In the genomic region with DNA sequence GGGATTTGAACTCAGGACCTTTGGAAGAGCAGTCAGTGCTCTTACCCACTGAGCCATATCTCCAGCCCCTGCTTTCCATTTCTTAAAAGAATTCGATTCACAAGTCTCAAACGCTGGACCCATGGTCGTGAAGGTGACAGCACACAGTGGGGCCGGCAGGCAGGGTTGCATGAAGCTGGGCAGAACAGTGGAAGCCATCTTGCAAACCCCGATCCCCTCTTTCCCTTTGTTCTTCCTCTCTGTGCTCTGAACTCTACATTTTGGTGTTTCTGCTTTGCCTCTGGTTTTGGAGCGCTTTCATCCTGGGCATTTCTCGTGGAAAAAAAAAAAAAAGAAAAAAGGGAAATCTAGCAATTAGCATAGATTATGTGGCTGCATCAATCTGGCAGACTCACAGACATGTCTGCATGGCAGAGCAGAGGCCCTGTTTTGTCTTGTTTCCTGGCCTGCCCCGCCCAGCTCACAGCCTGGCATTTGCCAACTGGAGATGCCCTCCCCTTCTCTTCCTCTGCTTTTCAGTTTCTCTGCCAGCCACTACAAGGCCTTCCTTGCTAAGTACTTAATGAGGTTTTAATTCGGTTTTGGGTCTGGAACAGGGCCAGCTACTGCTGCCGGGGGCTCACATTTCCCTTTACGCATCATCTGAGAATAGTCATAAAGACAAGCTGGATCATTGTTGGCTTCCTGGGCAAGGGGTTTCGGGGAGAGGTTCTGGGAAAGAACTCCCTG, we compare ENCODE assay signal across 9 mouse cellular contexts. TPM values are rescaled to one million over a fixed set of nuclear protein-coding genes. Genes with fewer than 3 reads are reported as not detected.
DNase-seq lines count a peak whose midpoint lies in the region; ATAC-seq and TF ChIP-seq lines count a peak whose summit lies in the region.
"Had no signal": no experiment of that assay in that cellular context is flagged by ENCODE, and none has a peak within 500 bp of the region (broad histone marks: within the 10 kb centered on the region; RNA-seq: fewer than 3 reads in every experiment).

No protein-coding gene starts in this region.

- no peak for TF ChIP-seq CTCF in heart, adult 2 months (IDR thresholded peaks at IDR 0.05)
- no peak for TF ChIP-seq CTCF in stomach, postnatal 0 days (IDR thresholded peaks at IDR 0.05; ENCODE audit: low read depth)

- H3K79me2 ChIP-seq in heart, adult 2 months (replicated peaks; ENCODE audit: control insufficient read depth, insufficient read depth, low read length) = no peaks in the 10 kb centered on the region

- H3K4me3 ChIP-seq in heart, embryonic 13.5 days = no peak overlapping the region
- H3K4me3 ChIP-seq in heart, adult 2 months = no peak overlapping the region
- no peak overlapping the region for H3K4me3 ChIP-seq in hindbrain, embryonic 16.5 days (ENCODE audit: low read length)
- no peak overlapping the region for H3K4me3 ChIP-seq in stomach, postnatal 0 days (ENCODE audit: low read depth, low read length)

- H3K4me1 ChIP-seq in heart, embryonic 13.5 days = peaks cover 26% of the 10 kb centered on the region
- H3K4me1 ChIP-seq in heart, adult 2 months (ENCODE audit: control insufficient read depth, insufficient read depth, low read length) = peaks cover 3% of the 10 kb centered on the region; the same call in 1 of the 2 replicates
- H3K4me1 ChIP-seq in hindbrain, embryonic 16.5 days (ENCODE audit: control insufficient read depth, insufficient read depth, low read depth, low read length) = peaks cover 18% of the 10 kb centered on the region
- no peaks in the 10 kb centered on the region for H3K4me1 ChIP-seq in stomach, postnatal 0 days (replicated peaks; ENCODE audit: control insufficient read depth, insufficient read depth)

- peak overlapping the region; percentile 41; the same call in 1 of the 2 replicates for H3K27ac ChIP-seq in heart, embryonic 13.5 days (replicated peaks)
- no peak overlapping the region for H3K27ac ChIP-seq in heart, adult 2 months
- H3K27ac ChIP-seq in hindbrain, embryonic 16.5 days (ENCODE audit: low read depth, low read length) = peak overlapping the region; percentile 13
- H3K27ac ChIP-seq in stomach, postnatal 0 days (replicated peaks) = no peak overlapping the region

- ATAC-seq in heart, embryonic 13.5 days (ENCODE audit: extremely low read depth, insufficient number of reproducible peaks, low FRiP score, low TSS enrichment) = no peak
- ATAC-seq in hindbrain, embryonic 16.5 days = peak; percentile 85
- peak; percentile 51; the same call in 1 of the 2 replicates for ATAC-seq in stomach, postnatal 0 days (ENCODE audit: low FRiP score, low TSS enrichment)

- no peak overlapping the region for H3K9ac ChIP-seq in heart, embryonic 13.5 days
- no peak overlapping the region for H3K9ac ChIP-seq in heart, adult 2 months (ENCODE audit: low read depth, low read length)
- H3K9ac ChIP-seq in hindbrain, embryonic 16.5 days (ENCODE audit: low read depth, low read length) = no peak overlapping the region
- H3K9ac ChIP-seq in stomach, postnatal 0 days (ENCODE audit: low read length) = no peak overlapping the region

- TF ChIP-seq EP300 in heart, adult 2 months (IDR thresholded peaks at IDR 0.05; ENCODE audit: insufficient read depth, low read depth, low read length) = no peak
- peak; percentile 45 for TF ChIP-seq EP300 in stomach, postnatal 0 days (optimal IDR thresholded peaks at IDR 0.05)

- WGBS in heart, embryonic 13.5 days = 65% methylated on average over 12 of the region's 12 CpGs
- WGBS in heart, adult 2 months = 67% methylated on average over 12 of the region's 12 CpGs
- 42% methylated on average over 12 of the region's 12 CpGs for WGBS in hindbrain, embryonic 16.5 days
- 66% methylated on average over 12 of the region's 12 CpGs for WGBS in stomach, postnatal 0 days

- TF ChIP-seq POLR2A in heart, adult 2 months (IDR thresholded peaks at IDR 0.05; ENCODE audit: insufficient read depth, low read depth, low read length) = no peak

- peaks cover 9% of the 10 kb centered on the region for H3K36me3 ChIP-seq in heart, embryonic 13.5 days
- H3K36me3 ChIP-seq in heart, adult 2 months (ENCODE audit: control insufficient read depth, insufficient read depth, low read length) = no peaks in the 10 kb centered on the region; the same call in 1 of the 2 replicates
- H3K36me3 ChIP-seq in hindbrain, embryonic 16.5 days (ENCODE audit: control insufficient read depth, insufficient read depth, low read length) = 0 out of 2 replicates have a peak, but pooled peaks cover 4% of the 10 kb centered on the region
- H3K36me3 ChIP-seq in stomach, postnatal 0 days (ENCODE audit: control insufficient read depth, insufficient read depth, low read length) = 0 out of 2 replicates have a peak, but pooled peaks cover 2% of the 10 kb centered on the region

- no peak for DNase-seq in heart, adult 2 months
- DNase-seq in right cerebral cortex, postnatal 10 days (ENCODE audit: low spot score in 2 of 2) = peak; percentile 66 to 78
- no peak for DNase-seq in right cerebral cortex, postnatal 25 days
- DNase-seq in stomach, postnatal 0 days (ENCODE audit: low spot score) = peak; percentile 34
- DNase-seq in right cerebral cortex, postnatal 14 days = no peak
- DNase-seq in embryo, embryonic 10.5 days (ENCODE audit: low spot score) = no peak

- no peak overlapping the region for H3K4me2 ChIP-seq in heart, embryonic 13.5 days
- H3K4me2 ChIP-seq in hindbrain, embryonic 16.5 days (ENCODE audit: low read length) = no peak overlapping the region
- H3K4me2 ChIP-seq in stomach, postnatal 0 days (replicated peaks; ENCODE audit: low read depth) = no peak overlapping the region

- no peaks in the 10 kb centered on the region for H3K9me3 ChIP-seq in heart, embryonic 13.5 days
- no peaks in the 10 kb centered on the region for H3K9me3 ChIP-seq in hindbrain, embryonic 16.5 days (ENCODE audit: control insufficient read depth, low read length)
- no peaks in the 10 kb centered on the region for H3K9me3 ChIP-seq in stomach, postnatal 0 days (ENCODE audit: control insufficient read depth, low read length)

- H3K27me3 ChIP-seq in heart, embryonic 13.5 days (replicated peaks) = no peaks in the 10 kb centered on the region
- H3K27me3 ChIP-seq in heart, adult 2 months (ENCODE audit: control insufficient read depth, insufficient read depth, low read length) = no peaks in the 10 kb centered on the region
- H3K27me3 ChIP-seq in hindbrain, embryonic 16.5 days (replicated peaks; ENCODE audit: control insufficient read depth, insufficient read depth, low read length) = no peaks in the 10 kb centered on the region
- H3K27me3 ChIP-seq in stomach, postnatal 0 days (ENCODE audit: control insufficient read depth, insufficient read depth, low read length) = no peaks in the 10 kb centered on the region

- intact Hi-C loops in heart, adult 2 months (cut with DNase I) = no loop called here

RNA-seq across cellular contexts. Expression of a gene that starts 57.5 kb away (rescaled TPM):
- polyA plus RNA-seq in heart, embryonic 13.5 days (2015; fragmentation: Nextera tagmentation; extraction: Ambion mirVana) = 111 and 116 TPM in 2 replicates
- 10 to 100 TPM; 10.2 to 14.6 TPM for total RNA-seq in heart, adult 2 months (2021)
- polyA plus RNA-seq in heart, adult 2 months (2012; rRNA removed) = 2.1 and 3.5 TPM in 2 replicates
- 1,907 and 2,195 TPM in 2 replicates for polyA plus RNA-seq in hindbrain, embryonic 16.5 days (2015; fragmentation: Nextera tagmentation; extraction: Ambion mirVana)
- 54.1 and 63.8 TPM in 2 replicates for polyA plus RNA-seq in stomach, postnatal 0 days (2015; fragmentation: Nextera tagmentation; extraction: Ambion mirVana)
- total RNA-seq: common myeloid progenitor, adult 5-6 weeks had no signal

Comparison
In these comparisons a context has a peak if more than half of its experiments do, and no peak if none do; other contexts are left out.
1. H3K27ac ChIP-seq: peak in heart, embryonic 13.5 days (single experiment) and hindbrain, embryonic 16.5 days (single experiment); none in heart, adult 2 months (single experiment) and stomach, postnatal 0 days (single experiment).
2. DNase-seq: peak in right cerebral cortex, postnatal 10 days (2 of 2) and stomach, postnatal 0 days (single experiment); none in heart, adult 2 months (0 of 2), right cerebral cortex, postnatal 25 days (single experiment), right cerebral cortex, postnatal 14 days (single experiment) and embryo, embryonic 10.5 days (single experiment).
3. RNA of a gene that starts 57.5 kb away (polyA plus RNA-seq): 1,907 to 2,195 TPM in hindbrain, embryonic 16.5 days, 111 to 116 TPM in heart, embryonic 13.5 days and 54.1 to 63.8 TPM in stomach, postnatal 0 days; 2.1 to 3.5 TPM in heart, adult 2 months; every median in the first group is over 10 times any median in the second.